12 mouse cellular contexts compared by ENCODE assay signal in genomic region chr3:63977895-63978294, GRCm38 (mm10). TPM values are rescaled to one million over a fixed set of nuclear protein-coding genes. Genes with fewer than 3 reads are reported as not detected.
A peak's percentile ranks its signal among the peaks of the same experiment; 100 is the strongest.
DNase-seq lines count a peak whose midpoint lies in the region; ATAC-seq and TF ChIP-seq lines count a peak whose summit lies in the region.
"Had no signal": no experiment of that assay in that cellular context is flagged by ENCODE, and none has a peak within 500 bp of the region (broad histone marks: within the 10 kb centered on the region; RNA-seq: fewer than 3 reads in every experiment).

No protein-coding gene starts in this region.

- H3K4me2 ChIP-seq in heart, embryonic 14.5 days (ENCODE audit: low read length), result peak overlapping the region; percentile 69; the same call in 1 of the 2 replicates
- peak overlapping the region; percentile 62 for H3K4me2 ChIP-seq in neural tube, embryonic 12.5 days (replicated peaks)
- H3K4me2 ChIP-seq in liver, embryonic 15.5 days, result peak overlapping the region; percentile 83
- H3K4me2 ChIP-seq in stomach, embryonic 14.5 days (replicated peaks; ENCODE audit: low read depth, low read length), result peak overlapping the region; percentile 76; the same call in 1 of the 2 replicates

- H3K79me2 ChIP-seq in heart, adult 2 months (replicated peaks; ENCODE audit: control insufficient read depth, insufficient read depth, low read length), result peaks cover 4% of the 10 kb centered on the region

- H3K9ac ChIP-seq in heart, embryonic 14.5 days (ENCODE audit: low read length), result no peak overlapping the region
- H3K9ac ChIP-seq in heart, adult 2 months (ENCODE audit: low read depth, low read length), result no peak overlapping the region; the same call in 1 of the 2 replicates
- H3K9ac ChIP-seq in neural tube, embryonic 12.5 days, result no peak overlapping the region
- 0 out of 2 replicates have a peak overlapping the region, but pooled peaks have one; percentile 18 for H3K9ac ChIP-seq in liver, embryonic 15.5 days
- no peak overlapping the region for H3K9ac ChIP-seq in stomach, embryonic 14.5 days (replicated peaks; ENCODE audit: low read depth, low read length)
- H3K9ac ChIP-seq: embryonic facial prominence, embryonic 15.5 days had no signal

- 71% methylated on average over 4 of the region's 4 CpGs for WGBS in heart, embryonic 14.5 days
- 63% methylated on average over 4 of the region's 4 CpGs for WGBS in heart, adult 2 months
- WGBS in neural tube, embryonic 12.5 days, result 60% methylated on average over 4 of the region's 4 CpGs
- WGBS in liver, embryonic 15.5 days (ENCODE audit: insufficient replicate concordance), result 65% methylated on average over 4 of the region's 4 CpGs
- WGBS in stomach, embryonic 14.5 days, result 74% methylated on average over 4 of the region's 4 CpGs

- TF ChIP-seq EP300 in heart, adult 2 months (IDR thresholded peaks at IDR 0.05; ENCODE audit: insufficient read depth, low read depth, low read length), result no peak

- H3K27me3 ChIP-seq in heart, embryonic 14.5 days (ENCODE audit: control insufficient read depth, insufficient read depth, low read length), result no peaks in the 10 kb centered on the region
- no peaks in the 10 kb centered on the region for H3K27me3 ChIP-seq in heart, adult 2 months (ENCODE audit: control insufficient read depth, insufficient read depth, low read length)
- H3K27me3 ChIP-seq in neural tube, embryonic 12.5 days (replicated peaks), result no peaks in the 10 kb centered on the region
- peaks cover 2% of the 10 kb centered on the region; the same call in 1 of the 2 replicates for H3K27me3 ChIP-seq in liver, embryonic 15.5 days
- no peaks in the 10 kb centered on the region for H3K27me3 ChIP-seq in stomach, embryonic 14.5 days (ENCODE audit: control insufficient read depth, insufficient read depth, low read length)
- H3K27me3 ChIP-seq: embryonic facial prominence, embryonic 15.5 days had no signal

- no peak for ATAC-seq in heart, embryonic 14.5 days (ENCODE audit: insufficient number of reproducible peaks, insufficient read depth, low FRiP score, low read depth)
- ATAC-seq in neural tube, embryonic 12.5 days (ENCODE audit: low FRiP score, low read depth), result no peak
- no peak for ATAC-seq in liver, embryonic 15.5 days (ENCODE audit: insufficient read depth)
- no peak for ATAC-seq in stomach, embryonic 14.5 days (ENCODE audit: insufficient number of reproducible peaks, insufficient read depth, low FRiP score, low read depth)

- H3K4me3 ChIP-seq in heart, embryonic 14.5 days (ENCODE audit: control insufficient read depth in 1 of 2, insufficient read depth in 1 of 2, low read depth in 1 of 2, low read length in 2 of 2), result no peak overlapping the region
- H3K4me3 ChIP-seq in heart, adult 2 months, result no peak overlapping the region
- no peak overlapping the region for H3K4me3 ChIP-seq in neural tube, embryonic 12.5 days
- peak overlapping the region; percentile 98 for H3K4me3 ChIP-seq in liver, embryonic 15.5 days (replicated peaks)
- H3K4me3 ChIP-seq in stomach, embryonic 14.5 days (ENCODE audit: low read depth, low read length), result no peak overlapping the region
- H3K4me3 ChIP-seq in left cerebral cortex, adult 2 months, result no peak overlapping the region

- H3K4me1 ChIP-seq in heart, embryonic 14.5 days (ENCODE audit: control insufficient read depth in 2 of 2, insufficient read depth in 2 of 2, low read length in 2 of 2), result peaks cover 2 to 23% of the 10 kb centered on the region in 2 experiments; a peak in 3 of 4 replicates
- H3K4me1 ChIP-seq in heart, adult 2 months (ENCODE audit: control insufficient read depth, insufficient read depth, low read length), result peaks cover 6% of the 10 kb centered on the region
- peaks cover 17% of the 10 kb centered on the region for H3K4me1 ChIP-seq in neural tube, embryonic 12.5 days
- H3K4me1 ChIP-seq in liver, embryonic 15.5 days (replicated peaks), result peaks cover 30% of the 10 kb centered on the region
- H3K4me1 ChIP-seq in stomach, embryonic 14.5 days (ENCODE audit: control insufficient read depth, insufficient read depth, low read length), result peaks cover 8% of the 10 kb centered on the region

- no peaks in the 10 kb centered on the region for H3K9me3 ChIP-seq in heart, embryonic 14.5 days (ENCODE audit: control insufficient read depth, low read length)
- H3K9me3 ChIP-seq in neural tube, embryonic 12.5 days, result no peaks in the 10 kb centered on the region
- H3K9me3 ChIP-seq in liver, embryonic 15.5 days (replicated peaks), result no peaks in the 10 kb centered on the region
- H3K9me3 ChIP-seq in stomach, embryonic 14.5 days (ENCODE audit: control insufficient read depth, low read depth, low read length), result no peaks in the 10 kb centered on the region
- H3K9me3 ChIP-seq: embryonic facial prominence, embryonic 15.5 days had no signal

- H3K27ac ChIP-seq in heart, embryonic 14.5 days (replicated peaks in 1 of 2; ENCODE audit: control insufficient read depth in 1 of 2, insufficient read depth in 1 of 2, low read depth in 2 of 2, low read length in 2 of 2), result no peak overlapping the region
- no peak overlapping the region for H3K27ac ChIP-seq in heart, adult 2 months
- H3K27ac ChIP-seq in neural tube, embryonic 12.5 days, result no peak overlapping the region
- H3K27ac ChIP-seq in liver, embryonic 15.5 days (replicated peaks), result no peak overlapping the region
- no peak overlapping the region for H3K27ac ChIP-seq in stomach, embryonic 14.5 days (ENCODE audit: low read length)
- no peak overlapping the region for H3K27ac ChIP-seq in left cerebral cortex, adult 2 months
- H3K27ac ChIP-seq: embryonic facial prominence, embryonic 15.5 days had no signal

- DNase-seq in heart, adult 2 months, result no peak
- no peak for DNase-seq in neural tube, embryonic 10.5 days (ENCODE audit: extremely low spot score, low spot score)
- no peak for DNase-seq in thymus, postnatal 25 days
- no peak for DNase-seq in left cerebral cortex, adult 2 months (ENCODE audit: extremely low spot score in 1 of 2, low spot score in 2 of 2)
- DNase-seq: gastrocnemius, postnatal 36 days; kidney, adult 11 months; right cerebral cortex, postnatal 25 days had no signal

- TF ChIP-seq CTCF in heart, adult 2 months (IDR thresholded peaks at IDR 0.05), result no peak
- TF ChIP-seq CTCF in left cerebral cortex, adult 2 months (IDR thresholded peaks at IDR 0.05), result no peak

- intact Hi-C loops in heart, adult 2 months (cut with DNase I), result no loop called here
- intact Hi-C loops in left cerebral cortex, adult 2 months (cut with DNase I), result loop anchor here (2.0 kb wide), 1 partner anchor 49 kb away; the partner anchor contains the start of gene E130311K13Rik

- no peak for TF ChIP-seq POLR2A in heart, adult 2 months (IDR thresholded peaks at IDR 0.05; ENCODE audit: insufficient read depth, low read depth, low read length)

- H3K36me3 ChIP-seq in heart, embryonic 14.5 days (ENCODE audit: control insufficient read depth, insufficient read depth, low read length), result peaks cover 35% of the 10 kb centered on the region
- peaks cover 12% of the 10 kb centered on the region for H3K36me3 ChIP-seq in heart, adult 2 months (ENCODE audit: control insufficient read depth, insufficient read depth, low read length)
- H3K36me3 ChIP-seq in neural tube, embryonic 12.5 days, result peaks cover 17% of the 10 kb centered on the region
- peaks cover 26% of the 10 kb centered on the region for H3K36me3 ChIP-seq in liver, embryonic 15.5 days (replicated peaks)
- peaks cover 12% of the 10 kb centered on the region for H3K36me3 ChIP-seq in stomach, embryonic 14.5 days (ENCODE audit: control insufficient read depth, insufficient read depth, low read length)

RNA-seq across cellular contexts. Expression of gene Gmps, which starts 2.0 kb away (rescaled TPM):
- polyA plus RNA-seq in heart, embryonic 14.5 days (2014; fragmentation: Nextera tagmentation; extraction: Ambion mirVana), result 39.3 and 40.7 TPM in 2 replicates
- total RNA-seq in heart, adult 2 months (2021), result 10 to 100 TPM; 24.6 to 27.4 TPM
- polyA plus RNA-seq in heart, adult 2 months (2012; rRNA removed), result 4.4 and 10.3 TPM in 2 replicates
- 50.1 and 51.2 TPM in 2 replicates for polyA plus RNA-seq in neural tube, embryonic 12.5 days (2016; fragmentation: Nextera tagmentation; extraction: Ambion mirVana)
- polyA plus RNA-seq in liver, embryonic 15.5 days (2015; fragmentation: Nextera tagmentation; extraction: Ambion mirVana), result 20.0 and 20.2 TPM in 2 replicates
- 51.8 and 53.0 TPM in 2 replicates for polyA plus RNA-seq in stomach, embryonic 14.5 days (2014; fragmentation: Nextera tagmentation; extraction: Ambion mirVana)
- total RNA-seq in left cerebral cortex, adult 2 months (2021), result 10 to 100 TPM; 44.4 to 47.5 TPM

RNA-seq across cellular contexts. Expression of gene Slc33a1, which starts 13.3 kb away (rescaled TPM):
- polyA plus RNA-seq in heart, embryonic 14.5 days (2014; fragmentation: Nextera tagmentation; extraction: Ambion mirVana), result 8.2 and 11.3 TPM in 2 replicates
- total RNA-seq in heart, adult 2 months (2021), result 10 to 100 TPM; 10.9 to 13.4 TPM
- 6.0 and 11.8 TPM in 2 replicates for polyA plus RNA-seq in heart, adult 2 months (2012; rRNA removed)
- polyA plus RNA-seq in neural tube, embryonic 12.5 days (2016; fragmentation: Nextera tagmentation; extraction: Ambion mirVana), result 13.5 and 15.1 TPM in 2 replicates
- 11.0 and 12.0 TPM in 2 replicates for polyA plus RNA-seq in liver, embryonic 15.5 days (2015; fragmentation: Nextera tagmentation; extraction: Ambion mirVana)
- polyA plus RNA-seq in stomach, embryonic 14.5 days (2014; fragmentation: Nextera tagmentation; extraction: Ambion mirVana), result 15.3 and 19.4 TPM in 2 replicates
- 10 to 100 TPM; 29.7 to 30.2 TPM for total RNA-seq in left cerebral cortex, adult 2 months (2021)

RNA-seq across cellular contexts. Expression of gene E130311K13Rik, which starts 48.6 kb away (rescaled TPM):
- 5.3 and 5.8 TPM in 2 replicates for polyA plus RNA-seq in heart, embryonic 14.5 days (2014; fragmentation: Nextera tagmentation; extraction: Ambion mirVana)
- total RNA-seq in heart, adult 2 months (2021), result 10 to 100 TPM; 10.9 to 11.8 TPM
- 3.3 and 3.9 TPM in 2 replicates for polyA plus RNA-seq in heart, adult 2 months (2012; rRNA removed)
- polyA plus RNA-seq in neural tube, embryonic 12.5 days (2016; fragmentation: Nextera tagmentation; extraction: Ambion mirVana), result 3.9 TPM in 2 replicates
- 1.4 and 1.5 TPM in 2 replicates for polyA plus RNA-seq in liver, embryonic 15.5 days (2015; fragmentation: Nextera tagmentation; extraction: Ambion mirVana)
- 4.6 and 6.8 TPM in 2 replicates for polyA plus RNA-seq in stomach, embryonic 14.5 days (2014; fragmentation: Nextera tagmentation; extraction: Ambion mirVana)
- total RNA-seq in left cerebral cortex, adult 2 months (2021), result 10 to 100 TPM; 10.5 to 11.5 TPM
